Mouse (Mus musculus) ES-Bruce4 (cell line): ENCODE data around the gene Sh3bp2. TPM values are rescaled to one million over a fixed set of nuclear protein-coding genes. Genes with fewer than 3 reads are reported as not detected.

Experiments
- H3K27ac ChIP-seq: 2 replicates; pipeline ENCODE4 v1.5.1; 2012; ENCODE audit warnings: low read length, inconsistent platforms; ENCODE audit not compliant: insufficient read depth
- H3K27me3 ChIP-seq: 2 replicates; pipeline ENCODE4 v1.6.1; 2012; ENCODE audit warnings: mild to moderate bottlenecking, low read length, inconsistent platforms; ENCODE audit not compliant: control insufficient read depth, poor library complexity, insufficient read depth, severe bottlenecking
- H3K36me3 ChIP-seq: 2 replicates; pipeline ENCODE4 v1.6.1; 2012; ENCODE audit warnings: inconsistent platforms, mild to moderate bottlenecking, low read length, moderate library complexity; ENCODE audit not compliant: control insufficient read depth, poor library complexity, insufficient read depth, severe bottlenecking
- H3K4me1 ChIP-seq: one replicate; pipeline ENCODE4 v1.8.1; 2011; ENCODE audit warnings: low read length; ENCODE audit not compliant: control insufficient read depth, insufficient read depth
- H3K4me3 ChIP-seq: 2 replicates; pipeline ENCODE4 v1.5.1; 2011; ENCODE audit warnings: low read depth, mild to moderate bottlenecking, low read length
- H3K9ac ChIP-seq: 2 replicates; pipeline ENCODE4 v1.6.1; 2012; ENCODE audit warnings: low read depth, mild to moderate bottlenecking, inconsistent platforms; ENCODE audit not compliant: poor library complexity, severe bottlenecking
- H3K9me3 ChIP-seq: replicated peaks from 2 replicates; pipeline ENCODE4 v1.6.1; 2012; ENCODE audit warnings: mild to moderate bottlenecking, low read length, inconsistent platforms; ENCODE audit not compliant: control insufficient read depth, poor library complexity, insufficient read depth, severe bottlenecking
- CTCF ChIP-seq: IDR thresholded peaks from one replicate; pipeline ENCODE4 v1.8.1; 2011; ENCODE audit warnings: low read depth, low read length
- EP300 ChIP-seq: IDR thresholded peaks from 2 replicates; pipeline ENCODE4 v1.6.1; 2011; ENCODE audit warnings: low read depth, low read length; ENCODE audit not compliant: insufficient read depth
- POLR2A ChIP-seq: IDR thresholded peaks from one replicate; pipeline ENCODE4 v1.8.1; 2011; ENCODE audit warnings: low read length; ENCODE audit not compliant: insufficient read depth
- polyA plus RNA-seq: library from polyadenylated mRNA; stranded (reverse); fragments of >200 nt; gene quantifications from 2 replicates; pipeline ENCODE4 v1.2.4, GENCODE M21; 2011; ENCODE audit warnings: low read depth; ENCODE audit not compliant: missing spikeins, insufficient read depth, insufficient read length

Gene Sh3bp2
- polyA plus RNA-seq, 1 experiment, result 2.8 TPM

GRCm38 (mm10) chr5:34489418-34489787 is 36.2 kb upstream of the Sh3bp2 start:
- H3K4me3 ChIP-seq, result no peak overlapping the region
- no peaks in the 10 kb centered on the region for H3K36me3 ChIP-seq
- no peak overlapping the region for H3K27ac ChIP-seq
- TF ChIP-seq EP300, result no peak
- no peak for TF ChIP-seq POLR2A
- TF ChIP-seq CTCF, result no peak
- H3K27me3 ChIP-seq, result no peaks in the 10 kb centered on the region
- no peaks in the 10 kb centered on the region for H3K4me1 ChIP-seq
- H3K9ac ChIP-seq, result no peak overlapping the region
- H3K9me3 ChIP-seq, result no peaks in the 10 kb centered on the region

- Histone ChIP-seq H3K36me3 (no peaks in the 10 kb centered on the region), H3K4me1 (no peaks in the 10 kb centered on the region), H3K9me3 (no peaks in the 10 kb centered on the region), H3K9ac (no peak overlapping the region), H3K27ac (no peak overlapping the region), H3K4me3 (no peak overlapping the region), H3K27me3 (no peaks in the 10 kb centered on the region)
- no peak for TF ChIP-seq CTCF
- TF ChIP-seq POLR2A, result no peak
- TF ChIP-seq EP300, result no peak
These were observed 28.9 kb upstream of the Sh3bp2 start for GRCm38 (mm10) chr5:34496745-34497144.

- Histone ChIP-seq H3K9ac (no peak overlapping the region), H3K27ac (no peak overlapping the region), H3K27me3 (no peaks in the 10 kb centered on the region), H3K36me3 (no peaks in the 10 kb centered on the region), H3K4me3 (no peak overlapping the region), H3K4me1 (no peaks in the 10 kb centered on the region), H3K9me3 (no peaks in the 10 kb centered on the region)
- TF ChIP-seq POLR2A (no peak), EP300 (no peak), CTCF (no peak)
These were observed 24.8 kb upstream of the Sh3bp2 start for GRCm38 (mm10) chr5:34500886-34501285.

- Histone ChIP-seq H3K27me3 (no peaks in the 10 kb centered on the region), H3K4me1 (no peaks in the 10 kb centered on the region), H3K4me3 (no peak overlapping the region), H3K27ac (no peak overlapping the region), H3K36me3 (no peaks in the 10 kb centered on the region), H3K9ac (no peak overlapping the region), H3K9me3 (no peaks in the 10 kb centered on the region)
- TF ChIP-seq POLR2A (no peak), CTCF (no peak), EP300 (no peak)
These were observed 24.1 kb upstream of the Sh3bp2 start for GRCm38 (mm10) chr5:34501588-34501987.

- TF ChIP-seq CTCF (no peak), EP300 (no peak), POLR2A (no peak)
- no peak overlapping the region for H3K9ac ChIP-seq
- H3K4me1 ChIP-seq, result no peaks in the 10 kb centered on the region
- H3K4me3 ChIP-seq, result no peak overlapping the region
- no peaks in the 10 kb centered on the region for H3K27me3 ChIP-seq
- H3K9me3 ChIP-seq, result no peaks in the 10 kb centered on the region
- H3K27ac ChIP-seq, result no peak overlapping the region
- no peaks in the 10 kb centered on the region for H3K36me3 ChIP-seq
These were observed 23.2 kb upstream of the Sh3bp2 start for GRCm38 (mm10) chr5:34502411-34502810.

GRCm38 (mm10) chr5:34502821-34503220 is 22.8 kb upstream of the Sh3bp2 start:
- TF ChIP-seq EP300 (no peak), POLR2A (no peak), CTCF (no peak)
- no peaks in the 10 kb centered on the region for H3K27me3 ChIP-seq
- no peaks in the 10 kb centered on the region for H3K4me1 ChIP-seq
- H3K4me3 ChIP-seq, result no peak overlapping the region
- H3K27ac ChIP-seq, result no peak overlapping the region
- H3K9me3 ChIP-seq, result no peaks in the 10 kb centered on the region
- H3K36me3 ChIP-seq, result no peaks in the 10 kb centered on the region
- no peak overlapping the region for H3K9ac ChIP-seq

GRCm38 (mm10) chr5:34512486-34512885 is 13.2 kb upstream of the Sh3bp2 start:
- H3K9ac ChIP-seq, result no peak overlapping the region
- H3K27me3 ChIP-seq, result no peaks in the 10 kb centered on the region
- H3K36me3 ChIP-seq, result no peaks in the 10 kb centered on the region
- no peaks in the 10 kb centered on the region for H3K4me1 ChIP-seq
- H3K4me3 ChIP-seq, result no peak overlapping the region
- no peak for TF ChIP-seq POLR2A
- TF ChIP-seq EP300, result no peak
- TF ChIP-seq CTCF, result no peak
- no peaks in the 10 kb centered on the region for H3K9me3 ChIP-seq
- no peak overlapping the region for H3K27ac ChIP-seq
